Mouse (Mus musculus): Measurements from ENCODE around the gene Gan. TPM values are rescaled to one million over a fixed set of nuclear protein-coding genes. Genes with fewer than 3 reads are reported as not detected.

Gan gene
- polyA plus RNA-seq, 1 experiment from 2014 or later, result 1.7 TPM

GRCm38 (mm10) chr8:117254496-117254895 lies 96.6 kb downstream of the Gan start:
- Histone ChIP-seq H3K4me3 (ENCODE audit: low read depth, low read length) (no peak overlapping the region), H3K27me3 (ENCODE audit: control insufficient read depth, insufficient read depth, low read length) (no peaks in the 10 kb centered on the region), H3K36me3 (ENCODE audit: control insufficient read depth, insufficient read depth, low read length) (no peaks in the 10 kb centered on the region), H3K27ac (ENCODE audit: low read depth, low read length) (no peak overlapping the region), H3K9ac (ENCODE audit: low read depth, low read length) (no peak overlapping the region), H3K4me1 (ENCODE audit: control insufficient read depth, insufficient read depth, low read length) (peaks cover 18% of the 10 kb centered on the region), H3K9me3 (replicated peaks; ENCODE audit: control insufficient read depth, low read length) (no peaks in the 10 kb centered on the region), H3K4me2 (no peak overlapping the region)
- 72% methylated on average over 6 of the region's 6 CpGs for WGBS (ENCODE audit: insufficient replicate concordance)
- ATAC-seq (replicated peaks; ENCODE audit: insufficient number of reproducible peaks, low FRiP score, low TSS enrichment), result no peak

GRCm38 (mm10) chr8:117256292-117256938 lies 98.5 kb downstream of the Gan start:
- no peaks in the 10 kb centered on the region for H3K9me3 ChIP-seq (replicated peaks; ENCODE audit: control insufficient read depth, low read length)

DNA sequence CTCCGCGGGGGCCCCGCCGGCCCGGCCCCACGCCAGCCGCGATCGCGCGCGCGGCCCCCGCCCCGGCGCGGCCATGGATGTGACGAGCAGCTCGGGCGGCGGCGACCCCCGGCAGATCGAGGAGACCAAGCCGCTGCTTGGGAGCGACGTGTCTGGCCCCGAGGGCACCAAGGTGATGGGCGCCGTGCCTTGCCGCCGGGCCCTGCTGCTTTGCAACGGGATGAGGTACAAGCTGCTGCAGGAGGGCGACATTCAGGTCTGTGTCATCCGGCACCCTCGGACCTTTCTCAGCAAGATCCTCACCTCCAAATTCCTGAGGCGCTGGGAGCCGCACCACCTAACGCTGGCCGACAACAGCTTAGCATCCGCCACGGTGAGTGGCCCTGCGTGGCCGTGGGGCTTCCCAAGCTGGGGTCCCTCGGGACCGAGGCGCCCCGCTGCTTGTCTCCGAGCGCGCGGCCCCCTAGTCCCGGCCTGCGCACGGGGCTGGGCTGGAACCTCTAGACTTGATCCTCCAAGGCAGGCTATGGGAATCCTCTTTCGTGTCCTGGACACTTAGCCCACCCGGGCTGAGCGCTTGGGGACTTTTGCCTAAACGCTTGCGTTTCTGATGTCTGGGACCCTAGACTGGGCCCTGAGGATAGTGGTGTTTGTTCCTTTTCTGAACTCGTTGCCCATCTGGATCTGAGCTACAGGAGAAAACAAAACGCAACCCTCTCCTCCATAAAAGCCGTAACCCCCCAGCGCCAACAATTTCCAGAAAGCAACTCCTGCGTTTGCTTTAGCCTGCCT lies 99.3 kb downstream of the Gan start, which contains the start of gene Cmip:
Gene Cmip (plus strand): TSS at position 36 of the 792 bp plus-strand sequence.
- no peaks in the 10 kb centered on the region for H3K9me3 ChIP-seq (replicated peaks; ENCODE audit: control insufficient read depth, low read length)
- peak within 1 kb of the TSS; percentile 81 for H3K4me2 ChIP-seq
- H3K27me3 ChIP-seq (ENCODE audit: control insufficient read depth, insufficient read depth, low read length), result no peaks in the 10 kb centered on the region
- H3K4me1 ChIP-seq (ENCODE audit: control insufficient read depth, insufficient read depth, low read length), result peaks cover 38% of the 10 kb centered on the region
- no peaks in the 10 kb centered on the region for H3K36me3 ChIP-seq (ENCODE audit: control insufficient read depth, insufficient read depth, low read length)
- peak within 1 kb of the TSS; percentile 83 for H3K4me3 ChIP-seq (ENCODE audit: low read depth, low read length)
- H3K9ac ChIP-seq (ENCODE audit: low read depth, low read length), result peak within 1 kb of the TSS; percentile 91
- peak; percentile 24 for ATAC-seq (replicated peaks; ENCODE audit: insufficient number of reproducible peaks, low FRiP score, low TSS enrichment)
- WGBS (ENCODE audit: insufficient replicate concordance), result under 1% methylated on average over 58 of the region's 65 CpGs
- peak within 1 kb of the TSS; percentile 78 for H3K27ac ChIP-seq (ENCODE audit: low read depth, low read length)

More at GRCm38 (mm10) chr8:117256292-117256938, 98.5 kb downstream of the Gan start:
- Histone ChIP-seq H3K36me3 (ENCODE audit: control insufficient read depth, insufficient read depth, low read length) (no peaks in the 10 kb centered on the region), H3K4me1 (ENCODE audit: control insufficient read depth, insufficient read depth, low read length) (peaks cover 31% of the 10 kb centered on the region), H3K4me2 (peak overlapping the region; percentile 81), H3K4me3 (ENCODE audit: low read depth, low read length) (peak overlapping the region; percentile 83), H3K27me3 (ENCODE audit: control insufficient read depth, insufficient read depth, low read length) (no peaks in the 10 kb centered on the region), H3K27ac (ENCODE audit: low read depth, low read length) (peak overlapping the region; percentile 78), H3K9ac (ENCODE audit: low read depth, low read length) (peak overlapping the region; percentile 91)
- ATAC-seq (replicated peaks; ENCODE audit: insufficient number of reproducible peaks, low FRiP score, low TSS enrichment), result peak; percentile 94
- WGBS (ENCODE audit: insufficient replicate concordance), result 1% methylated on average over 61 of the region's 92 CpGs

DNA sequence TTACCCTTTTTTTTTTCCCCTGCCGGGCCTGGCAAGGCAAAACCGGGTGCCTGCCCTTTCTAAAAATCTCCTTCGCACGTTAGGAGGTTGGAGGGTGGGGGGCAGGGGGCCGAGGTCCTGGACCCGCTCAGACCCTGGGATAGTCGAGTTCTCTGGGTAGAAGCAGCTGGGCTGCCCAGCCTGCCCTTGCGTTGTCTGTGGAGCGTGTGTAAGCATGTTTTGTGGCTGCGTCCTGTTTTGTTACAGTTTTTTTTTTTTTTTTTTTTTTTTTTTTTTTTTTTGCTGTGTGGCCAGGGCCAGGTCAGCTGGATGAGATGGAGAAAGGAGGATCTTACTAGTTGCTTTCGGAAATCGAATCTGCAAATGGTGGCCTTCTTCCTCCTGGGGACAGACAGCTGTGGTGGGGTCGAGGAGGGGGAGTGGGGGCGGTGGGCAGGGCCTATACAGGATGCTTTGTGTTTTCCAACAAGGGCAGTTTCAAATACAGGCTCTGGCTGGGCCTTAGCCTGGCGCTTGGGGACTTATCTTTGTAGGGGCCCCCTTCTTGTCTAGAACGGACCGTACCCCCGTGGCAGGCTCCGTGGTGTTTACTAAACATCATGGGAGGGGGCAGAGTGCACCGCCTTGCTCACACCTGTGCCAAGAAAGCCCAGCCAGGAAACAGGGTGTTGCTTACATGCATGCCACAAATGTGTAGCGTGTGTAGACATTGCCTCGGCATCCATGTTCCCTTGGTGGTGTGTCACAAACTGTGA lies 100.1 kb downstream of the Gan start:
- H3K4me1 ChIP-seq (ENCODE audit: control insufficient read depth, insufficient read depth, low read length), result peaks cover 44% of the 10 kb centered on the region
- no peaks in the 10 kb centered on the region for H3K36me3 ChIP-seq (ENCODE audit: control insufficient read depth, insufficient read depth, low read length)
- H3K27me3 ChIP-seq (ENCODE audit: control insufficient read depth, insufficient read depth, low read length), result no peaks in the 10 kb centered on the region
- peak overlapping the region; percentile 78; the same call in 1 of the 2 replicates for H3K27ac ChIP-seq (ENCODE audit: low read depth, low read length)
- H3K4me2 ChIP-seq, result peak overlapping the region; percentile 81
- H3K4me3 ChIP-seq (ENCODE audit: low read depth, low read length), result peak overlapping the region; percentile 83
- H3K9me3 ChIP-seq (replicated peaks; ENCODE audit: control insufficient read depth, low read length), result no peaks in the 10 kb centered on the region
- WGBS (ENCODE audit: insufficient replicate concordance), result 9% methylated on average over 22 of the region's 22 CpGs
- ATAC-seq (replicated peaks; ENCODE audit: insufficient number of reproducible peaks, low FRiP score, low TSS enrichment), result no peak
- peak overlapping the region; percentile 91 for H3K9ac ChIP-seq (ENCODE audit: low read depth, low read length)

DNA sequence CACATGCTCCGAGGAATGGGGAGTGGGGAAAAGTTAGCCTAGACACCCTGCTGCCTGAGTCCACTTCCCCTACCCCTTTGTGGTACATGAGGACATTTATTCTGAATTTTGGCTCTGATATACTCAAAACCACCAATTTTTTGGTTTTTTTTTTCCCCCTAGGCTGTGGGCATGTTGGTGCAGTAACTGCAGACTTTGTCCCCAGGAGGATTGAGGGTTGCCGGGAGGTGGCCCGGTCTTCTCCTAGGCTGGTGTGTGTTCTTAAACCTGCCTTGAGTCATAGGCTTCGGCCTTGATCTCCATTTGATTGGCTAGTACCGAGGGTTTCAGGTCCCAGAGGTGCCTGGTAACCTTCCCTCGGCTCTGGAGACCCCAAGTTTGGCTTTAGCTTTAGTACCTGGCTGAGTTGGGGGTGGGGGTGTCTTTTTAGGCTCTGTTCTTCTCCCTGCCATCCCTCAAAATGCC lies 100.7 kb downstream of the Gan start:
- H3K9ac ChIP-seq (ENCODE audit: low read depth, low read length), result peak overlapping the region; percentile 91
- no peaks in the 10 kb centered on the region for H3K36me3 ChIP-seq (ENCODE audit: control insufficient read depth, insufficient read depth, low read length)
- H3K4me3 ChIP-seq (ENCODE audit: low read depth, low read length), result peak overlapping the region; percentile 83
- ATAC-seq (replicated peaks; ENCODE audit: insufficient number of reproducible peaks, low FRiP score, low TSS enrichment), result no peak
- H3K9me3 ChIP-seq (replicated peaks; ENCODE audit: control insufficient read depth, low read length), result no peaks in the 10 kb centered on the region
- WGBS (ENCODE audit: insufficient replicate concordance), result 52% methylated on average over 6 of the region's 6 CpGs
- no peak overlapping the region for H3K27ac ChIP-seq (ENCODE audit: low read depth, low read length)
- no peaks in the 10 kb centered on the region for H3K27me3 ChIP-seq (ENCODE audit: control insufficient read depth, insufficient read depth, low read length)
- H3K4me1 ChIP-seq (ENCODE audit: control insufficient read depth, insufficient read depth, low read length), result peaks cover 50% of the 10 kb centered on the region
- H3K4me2 ChIP-seq, result peak overlapping the region; percentile 81

- H3K27ac ChIP-seq (ENCODE audit: low read depth, low read length), result no peak overlapping the region
- no peaks in the 10 kb centered on the region for H3K9me3 ChIP-seq (replicated peaks; ENCODE audit: control insufficient read depth, low read length)
- no peak overlapping the region; the same call in 1 of the 2 replicates for H3K9ac ChIP-seq (ENCODE audit: low read depth, low read length)
- H3K36me3 ChIP-seq (ENCODE audit: control insufficient read depth, insufficient read depth, low read length), result no peaks in the 10 kb centered on the region
- peaks cover 53% of the 10 kb centered on the region for H3K4me1 ChIP-seq (ENCODE audit: control insufficient read depth, insufficient read depth, low read length)
- WGBS (ENCODE audit: insufficient replicate concordance), result 70% methylated on average over 11 of the region's 11 CpGs
- H3K27me3 ChIP-seq (ENCODE audit: control insufficient read depth, insufficient read depth, low read length), result no peaks in the 10 kb centered on the region
- no peak overlapping the region for H3K4me3 ChIP-seq (ENCODE audit: low read depth, low read length)
- ATAC-seq (replicated peaks; ENCODE audit: insufficient number of reproducible peaks, low FRiP score, low TSS enrichment), result no peak
- H3K4me2 ChIP-seq, result peak overlapping the region; percentile 81
These were observed 101.6 kb downstream of the Gan start for GRCm38 (mm10) chr8:117259431-117260001.

GRCm38 (mm10) chr8:117260234-117260929 lies 102.4 kb downstream of the Gan start:
- Histone ChIP-seq H3K4me1 (ENCODE audit: control insufficient read depth, insufficient read depth, low read length) (peaks cover 53% of the 10 kb centered on the region), H3K4me2 (peak overlapping the region; percentile 29), H3K36me3 (ENCODE audit: control insufficient read depth, insufficient read depth, low read length) (no peaks in the 10 kb centered on the region), H3K9me3 (replicated peaks; ENCODE audit: control insufficient read depth, low read length) (no peaks in the 10 kb centered on the region), H3K9ac (ENCODE audit: low read depth, low read length) (no peak overlapping the region), H3K27ac (ENCODE audit: low read depth, low read length) (no peak overlapping the region), H3K27me3 (ENCODE audit: control insufficient read depth, insufficient read depth, low read length) (no peaks in the 10 kb centered on the region), H3K4me3 (ENCODE audit: low read depth, low read length) (no peak overlapping the region)
- WGBS (ENCODE audit: insufficient replicate concordance), result 48% methylated on average over 14 of the region's 14 CpGs
- no peak for ATAC-seq (replicated peaks; ENCODE audit: insufficient number of reproducible peaks, low FRiP score, low TSS enrichment)

Data from heart, embryonic 11.5 days (tissue).